Mouse (Mus musculus) MEL (cell line): ENCODE measurements at regions not wholly inside any gene's neighbourhood (a gene's known extent, or its start where the extent isn't known, plus 50 kb on each side); places are given as distances from the start of the nearest gene placed in this dataset.

Experiments
- DNase-seq: peaks from one replicate; pipeline ENCODE4 v3.0.0; 2011; ENCODE audit warnings: low read depth, low spot score
- H3K27ac ChIP-seq: 2 replicates; pipeline ENCODE4 v1.5.1; 2012; ENCODE audit warnings: low read depth, mild to moderate bottlenecking, control low read depth, low read length, moderate library complexity; ENCODE audit not compliant: control insufficient read depth
- H3K27me3 ChIP-seq, 2 experiments: fragments of 150-350 bp in 1 of 2; sonication (generic) in 1 of 2; 2 replicates each; pipeline ENCODE4 v1.6.1; 2012; ENCODE audit warnings: low read length in 2 of 2, mild to moderate bottlenecking in 2 of 2, improper control_type of control experiment in 1 of 2, moderate library complexity in 1 of 2; ENCODE audit not compliant: insufficient read depth in 2 of 2, control insufficient read depth in 1 of 2
- H3K36me3 ChIP-seq, 2 experiments: 2 replicates each; pipeline ENCODE4 v1.6.1; 2012 to 2014; ENCODE audit warnings: low read length in 2 of 2, improper control_type of control experiment in 1 of 2, inconsistent platforms in 1 of 2, mild to moderate bottlenecking in 1 of 2; ENCODE audit not compliant: insufficient read depth in 2 of 2, control insufficient read depth in 1 of 2
- H3K4me1 ChIP-seq, 2 experiments: fragments of 150-350 bp in 1 of 2; sonication (generic) in 1 of 2; 2 replicates each; pipeline ENCODE4 v1.6.1; 2012; ENCODE audit warnings: low read length in 2 of 2, improper control_type of control experiment in 1 of 2, mild to moderate bottlenecking in 1 of 2; ENCODE audit not compliant: insufficient read depth in 2 of 2, control insufficient read depth in 1 of 2
- H3K4me3 ChIP-seq, 2 experiments: fragments of 150-350 bp in 1 of 2; sonication (generic) in 1 of 2; 2 replicates each; pipeline ENCODE4 v1.5.1; 2012; ENCODE audit warnings: low read depth in 2 of 2, low read length in 2 of 2, mild to moderate bottlenecking in 2 of 2, moderate library complexity in 2 of 2, control low read depth in 1 of 2, improper control_type of control experiment in 1 of 2; ENCODE audit not compliant: control insufficient read depth in 1 of 2, insufficient read depth in 1 of 2
- H3K79me2 ChIP-seq: 2 replicates; pipeline ENCODE4 v1.6.1; 2012; ENCODE audit warnings: mild to moderate bottlenecking, low read length, moderate library complexity; ENCODE audit not compliant: control insufficient read depth, poor library complexity, insufficient read depth
- H3K9ac ChIP-seq: 2 replicates; pipeline ENCODE4 v1.6.1; 2012; ENCODE audit warnings: low read depth, mild to moderate bottlenecking, control low read depth, low read length, moderate library complexity; ENCODE audit not compliant: control insufficient read depth, poor library complexity, severe bottlenecking
- H3K9me3 ChIP-seq: fragments of 150-350 bp; sonication (generic); replicated peaks from 2 replicates; pipeline ENCODE4 v1.6.1; 2012; ENCODE audit warnings: mild to moderate bottlenecking, low read length, improper control_type of control experiment, moderate library complexity; ENCODE audit not compliant: insufficient read depth
- BHLHE40 ChIP-seq: IDR thresholded peaks from 2 replicates; pipeline ENCODE4 v1.6.1; 2012; ENCODE audit warnings: low read depth, mild to moderate bottlenecking, inconsistent platforms, low read length, improper control_type of control experiment, borderline replicate concordance
- CHD1 ChIP-seq: IDR thresholded peaks from 2 replicates; pipeline ENCODE4 v1.6.1; 2012; ENCODE audit warnings: low read depth, mild to moderate bottlenecking, inconsistent platforms, low read length, improper control_type of control experiment
- CHD2 ChIP-seq: IDR thresholded peaks from 2 replicates; pipeline ENCODE4 v1.6.1; 2011; ENCODE audit warnings: low read length, improper control_type of control experiment
- CTCF ChIP-seq, 3 experiments: IDR thresholded peaks in 2 of 3; conservative IDR thresholded peaks in 1 of 3; 2 replicates each; pipeline ENCODE4 v1.5.1; 2011 to 2012; ENCODE audit warnings: low read length in 3 of 3, low read depth in 2 of 3, mild to moderate bottlenecking in 2 of 3, improper control_type of control experiment in 1 of 3, inconsistent platforms in 1 of 3, mixed read lengths in 1 of 3, moderate library complexity in 1 of 3; ENCODE audit not compliant: control insufficient read depth in 1 of 3, insufficient read depth in 1 of 3, poor library complexity in 1 of 3, severe bottlenecking in 1 of 3
- E2F4 ChIP-seq: IDR thresholded peaks from 2 replicates; pipeline ENCODE4 v1.6.1; 2011; ENCODE audit warnings: low read depth, low read length, improper control_type of control experiment, borderline replicate concordance
- ELF1 ChIP-seq: IDR thresholded peaks from 2 replicates; pipeline ENCODE4 v1.6.1; 2014; ENCODE audit warnings: low read depth, mild to moderate bottlenecking, inconsistent platforms, low read length, improper control_type of control experiment, moderate library complexity
- ETS1 ChIP-seq: IDR thresholded peaks from 2 replicates; pipeline ENCODE4 v1.6.1; 2012; ENCODE audit warnings: low read depth, mild to moderate bottlenecking, inconsistent platforms, low read length, improper control_type of control experiment, moderate library complexity
- JUND ChIP-seq: IDR thresholded peaks from 2 replicates; pipeline ENCODE4 v1.6.1; 2011; ENCODE audit warnings: low read depth, mild to moderate bottlenecking, improper control_type of control experiment, low read length
- MAFK ChIP-seq: IDR thresholded peaks from 2 replicates; pipeline ENCODE4 v1.6.1; 2011; ENCODE audit warnings: low read depth, mild to moderate bottlenecking, low read length, improper control_type of control experiment, borderline replicate concordance
- MAX ChIP-seq: IDR thresholded peaks from 2 replicates; pipeline ENCODE4 v1.6.1; 2011; ENCODE audit warnings: low read length, improper control_type of control experiment
- MEF2A ChIP-seq: IDR thresholded peaks from 2 replicates; pipeline ENCODE4 v1.6.1; 2014; ENCODE audit warnings: low read depth, mild to moderate bottlenecking, inconsistent platforms, low read length, improper control_type of control experiment; ENCODE audit not compliant: poor library complexity, insufficient replicate concordance, severe bottlenecking; ENCODE audit errors: extremely low read depth
- MYC ChIP-seq: IDR thresholded peaks from 2 replicates; pipeline ENCODE4 v1.6.1; 2011; ENCODE audit warnings: low read depth, mild to moderate bottlenecking, low read length, improper control_type of control experiment, moderate library complexity
- NELFE ChIP-seq: IDR thresholded peaks from 2 replicates; pipeline ENCODE4 v1.6.1; 2011; ENCODE audit warnings: low read depth, low read length, improper control_type of control experiment
- POLR2AphosphoS5 ChIP-seq: IDR thresholded peaks from 2 replicates; pipeline ENCODE4 v1.6.1; 2012; ENCODE audit warnings: low read depth, borderline replicate concordance, mild to moderate bottlenecking, inconsistent platforms, low read length, moderate library complexity, mixed read lengths
- RAD21 ChIP-seq: IDR thresholded peaks from 2 replicates; pipeline ENCODE4 v1.6.1; 2011; ENCODE audit warnings: mild to moderate bottlenecking, low read depth, low read length, improper control_type of control experiment
- RCOR1 ChIP-seq: IDR thresholded peaks from 2 replicates; pipeline ENCODE4 v1.6.1; 2012; ENCODE audit warnings: low read depth, mild to moderate bottlenecking, inconsistent platforms, low read length, improper control_type of control experiment
- SIN3A ChIP-seq: IDR thresholded peaks from 2 replicates; pipeline ENCODE4 v1.6.1; 2012; ENCODE audit warnings: low read length, improper control_type of control experiment, inconsistent platforms
- SMC3 ChIP-seq: IDR thresholded peaks from 2 replicates; pipeline ENCODE4 v1.6.1; 2011; ENCODE audit warnings: low read depth, low read length, improper control_type of control experiment
- TAL1 ChIP-seq: IDR thresholded peaks from 2 replicates; pipeline ENCODE4 v1.6.1; 2012; ENCODE audit warnings: mild to moderate bottlenecking, inconsistent platforms, low read length, moderate library complexity, mixed read lengths
- TBP ChIP-seq: IDR thresholded peaks from 2 replicates; pipeline ENCODE4 v1.8.0; 2011; ENCODE audit warnings: low read depth, low read length, improper control_type of control experiment
- USF2 ChIP-seq, 2 experiments: IDR thresholded peaks; 2 replicates each; pipeline ENCODE4 v1.6.1; 2011 to 2012; ENCODE audit warnings: improper control_type of control experiment in 2 of 2, low read length in 2 of 2, borderline replicate concordance in 1 of 2, inconsistent platforms in 1 of 2, low read depth in 1 of 2, mild to moderate bottlenecking in 1 of 2; ENCODE audit not compliant: insufficient read depth in 1 of 2
- ZKSCAN1 ChIP-seq: IDR thresholded peaks from 2 replicates; pipeline ENCODE4 v1.6.1; 2012; ENCODE audit warnings: low read depth, mild to moderate bottlenecking, inconsistent platforms, low read length, improper control_type of control experiment, moderate library complexity
- ZMIZ1 ChIP-seq: IDR thresholded peaks from 2 replicates; pipeline ENCODE4 v1.6.1; 2012; ENCODE audit warnings: low read depth, mild to moderate bottlenecking, inconsistent platforms, low read length, improper control_type of control experiment, moderate library complexity
- ZNF384 ChIP-seq: IDR thresholded peaks from 2 replicates; pipeline ENCODE4 v1.6.1; 2012; ENCODE audit warnings: low read depth, mild to moderate bottlenecking, inconsistent platforms, low read length, improper control_type of control experiment

- Histone ChIP-seq H3K79me2 (no peaks in the 10 kb centered on the region), H3K27me3 (peaks cover 0 to 2% of the 10 kb centered on the region in 2 experiments; a peak in 2 of 4 replicates), H3K4me1 (peaks cover 2 to 8% of the 10 kb centered on the region in 2 experiments; a peak in 2 of 4 replicates), H3K27ac (no peak overlapping the region), H3K9me3 (no peaks in the 10 kb centered on the region), H3K36me3 (peaks cover 0 to 7% of the 10 kb centered on the region in 2 experiments; a peak in 2 of 4 replicates), H3K9ac (no peak overlapping the region), H3K4me3 (no peak overlapping the region)
- TF ChIP-seq TAL1 (no peak), MAFK (no peak), MEF2A (no peak), MYC (no peak), MAX (no peak), E2F4 (no peak), ZKSCAN1 (no peak), ZMIZ1 (no peak), NELFE (no peak)
- no peak for DNase-seq
Observed at GRCm38 (mm10) chr9:61069553-61070314, 275.4 kb downstream of the Uaca start.

- DNase-seq: no peak
- H3K27ac ChIP-seq: no peak overlapping the region
- no peaks in the 10 kb centered on the region for H3K9me3 ChIP-seq
- H3K4me1 ChIP-seq: peaks cover 0 to 2% of the 10 kb centered on the region in 2 experiments; a peak in 2 of 4 replicates
- H3K36me3 ChIP-seq: peaks cover 0 to 2% of the 10 kb centered on the region in 2 experiments; a peak in 1 of 4 replicates
- no peak overlapping the region for H3K9ac ChIP-seq
- no peak for TF ChIP-seq MAX
- no peak for TF ChIP-seq CHD1
- TF ChIP-seq ETS1: no peak
- TF ChIP-seq, all 39 proteins: peak for 0
- peaks cover 0 to 2% of the 10 kb centered on the region in 2 experiments; a peak in 2 of 4 replicates for H3K27me3 ChIP-seq
- no peaks in the 10 kb centered on the region for H3K79me2 ChIP-seq
- H3K4me3 ChIP-seq: no peak overlapping the region
Observed at GRCm38 (mm10) chr9:61070315-61070707, 276.0 kb downstream of the Uaca start.

GRCm38 (mm10) chr9:61070861-61071260, 276.5 kb downstream of the Uaca start:
- Histone ChIP-seq H3K4me3 (no peak overlapping the region), H3K79me2 (no peaks in the 10 kb centered on the region), H3K9me3 (no peaks in the 10 kb centered on the region), H3K27ac (no peak overlapping the region), H3K36me3 (no peaks in the 10 kb centered on the region), H3K27me3 (peaks cover 0 to 2% of the 10 kb centered on the region in 2 experiments; a peak in 3 of 4 replicates), H3K9ac (no peak overlapping the region), H3K4me1 (no peaks in the 10 kb centered on the region)
- TF ChIP-seq MEF2A (no peak), ZMIZ1 (no peak), CHD2 (no peak), ZKSCAN1 (no peak), POLR2AphosphoS5 (no peak), RCOR1 (no peak), RAD21 (no peak), ZNF384 (no peak), SMC3 (no peak), MYC (no peak), SIN3A (no peak), USF2 (IDR thresholded peaks at IDR 0.05; ENCODE audit: borderline replicate concordance in 1 of 2, insufficient read depth in 1 of 2, low read depth in 1 of 2, low read length in 2 of 2) (no peak), ELF1 (no peak), TBP (no peak), TAL1 (no peak), ETS1 (no peak), CTCF (IDR thresholded peaks at IDR 0.05 in 2 of 3, conservative IDR thresholded peaks at IDR 0.05 in 1 of 3; ENCODE audit: control insufficient read depth in 1 of 3, insufficient read depth in 1 of 3, low read depth in 2 of 3, low read length in 3 of 3, poor library complexity in 1 of 3, severe bottlenecking in 1 of 3) (no peak), MAX (no peak), JUND (no peak), BHLHE40 (no peak)
- no peak for DNase-seq
